Mouse (Mus musculus) lung, postnatal 0 days (tissue): Measurements from ENCODE around the gene Trappc4. TPM values are rescaled to one million over a fixed set of nuclear protein-coding genes. Genes with fewer than 3 reads are reported as not detected.

Source experiments
- ATAC-seq: fragments of 200-750 bp; cut with Nextera tagmentation; 2 replicates; pipeline ENCODE4 v1.8.0; 2017; ENCODE audit warnings: moderate library complexity
- DNase-seq: peaks from one replicate; pipeline ENCODE4 v3.0.0-alpha.2; 2016; ENCODE audit warnings: low spot score
- H3K27ac ChIP-seq: fragments of 300-500 bp; sonication (generic); 2 replicates; pipeline ENCODE4 v1.5.1; 2014; ENCODE audit warnings: antibody characterized with exemption, mild to moderate bottlenecking, low read length, mixed read lengths
- H3K27me3 ChIP-seq: fragments of 300-500 bp; sonication (generic); replicated peaks from 2 replicates; pipeline ENCODE4 v1.6.1; 2014; ENCODE audit warnings: low read length, mixed read lengths; ENCODE audit not compliant: insufficient read depth
- H3K36me3 ChIP-seq: fragments of 300-500 bp; sonication (generic); 2 replicates; pipeline ENCODE4 v1.6.1; 2014; ENCODE audit warnings: low read length, mixed read lengths; ENCODE audit not compliant: insufficient read depth
- H3K4me1 ChIP-seq: fragments of 300-500 bp; sonication (generic); 2 replicates; pipeline ENCODE4 v1.6.1; 2014; ENCODE audit warnings: antibody characterized with exemption, low read depth, low read length, mixed read lengths; ENCODE audit not compliant: insufficient read depth
- H3K4me2 ChIP-seq: fragments of 300-500 bp; sonication (generic); replicated peaks from 2 replicates; pipeline ENCODE4 v1.6.1; 2014; ENCODE audit warnings: low read depth, mild to moderate bottlenecking, low read length, moderate library complexity, mixed read lengths
- H3K4me3 ChIP-seq: fragments of 300-500 bp; sonication (generic); 2 replicates; pipeline ENCODE4 v1.5.1; 2014; ENCODE audit warnings: low read depth, low read length
- H3K9ac ChIP-seq: fragments of 300-500 bp; sonication (generic); replicated peaks from 2 replicates; pipeline ENCODE4 v1.6.1; 2014; ENCODE audit warnings: low read depth, mild to moderate bottlenecking
- H3K9me3 ChIP-seq: fragments of 300-500 bp; sonication (generic); 2 replicates; pipeline ENCODE4 v1.6.1; 2016; ENCODE audit warnings: low read length, mixed read lengths
- CTCF ChIP-seq: IDR thresholded peaks from 2 replicates; pipeline ENCODE4 v1.5.1; 2016; ENCODE audit warnings: antibody characterized with exemption, mild to moderate bottlenecking
- EP300 ChIP-seq: IDR thresholded peaks from 2 replicates; pipeline ENCODE4 v1.6.1; 2016; ENCODE audit warnings: antibody characterized with exemption, mild to moderate bottlenecking, control low read depth
- WGBS: fragments of 180-500 bp; shearing (Covaris S2); extraction: QIAGEN DNeasy Blood & Tissue Kit; methylation state at CpG from one replicate; pipeline ENCODE4 v1.1.7; 2014; 5-methylcytosine and 5-hydroxymethylcytosine counted together
- polyA plus RNA-seq: library from polyadenylated mRNA; unstranded; fragments of >200 nt; fragmentation: Nextera tagmentation; extraction: Ambion mirVana; gene quantifications from 2 replicates; pipeline ENCODE4 v1.2.1, GENCODE M21; 2015

Trappc4 gene
- polyA plus RNA-seq, 1 experiment from 2014 or later: 136 TPM

DNA sequence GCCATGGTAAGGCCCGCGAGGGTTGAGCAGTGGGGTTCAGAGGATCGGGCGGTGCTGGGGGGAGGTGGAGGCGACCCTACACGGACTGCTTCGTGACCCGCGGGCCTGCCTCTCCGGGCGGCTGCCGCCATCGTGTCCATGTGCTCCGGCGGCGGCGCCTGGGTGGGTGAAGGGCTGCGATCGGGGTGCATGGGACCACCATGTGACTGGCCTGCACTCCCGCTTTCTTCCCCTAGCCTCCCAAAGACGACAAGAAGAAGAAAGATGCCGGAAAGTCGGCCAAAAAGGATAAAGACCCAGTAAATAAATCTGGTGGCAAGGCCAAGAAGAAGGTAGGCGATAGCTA is 325 bp upstream of the Trappc4 start:
- Histone ChIP-seq H3K27me3 (no peaks in the 10 kb centered on the region), H3K9ac (peak overlapping the region; percentile 89), H3K9me3 (no peaks in the 10 kb centered on the region), H3K4me1 (peaks cover 3% of the 10 kb centered on the region; the same call in 1 of the 2 replicates), H3K36me3 (peaks cover 26% of the 10 kb centered on the region), H3K27ac (peak overlapping the region; percentile 90), H3K4me3 (peak overlapping the region; percentile 79), H3K4me2 (peak overlapping the region; percentile 56)
- TF ChIP-seq CTCF (no peak), EP300 (no peak)
- under 1% methylated on average over 24 of the region's 24 CpGs for WGBS
- peak; percentile 33; the same call in 1 of the 2 replicates for ATAC-seq
- no peak for DNase-seq

DNA sequence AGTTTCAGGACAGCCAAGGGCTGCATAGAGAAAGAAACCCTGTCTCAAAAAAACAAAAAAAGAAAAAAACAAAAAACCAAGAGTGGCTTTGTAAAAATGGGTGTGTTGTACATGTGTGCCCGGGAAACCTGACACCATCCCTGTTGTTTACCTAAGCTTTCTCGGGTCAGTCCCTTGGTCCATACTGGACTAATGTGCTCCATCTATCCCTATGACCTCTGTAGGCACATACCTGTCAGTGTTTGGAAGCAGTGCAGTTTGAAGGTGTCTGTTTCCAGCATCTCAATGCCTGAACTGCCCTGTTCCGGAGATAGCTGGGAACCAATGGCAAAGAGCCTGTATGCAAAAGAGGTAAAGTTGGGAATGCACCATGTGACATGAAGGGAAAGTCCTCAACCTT is 2.4 kb downstream of the Trappc4 start:
- DNase-seq (no peak), ATAC-seq (no peak)
- TF ChIP-seq EP300: no peak
- TF ChIP-seq CTCF: no peak
- H3K4me2 ChIP-seq: no peak overlapping the region
- no peak overlapping the region for H3K9ac ChIP-seq
- H3K27me3 ChIP-seq: no peaks in the 10 kb centered on the region
- H3K4me1 ChIP-seq: peaks cover 3% of the 10 kb centered on the region; the same call in 1 of the 2 replicates
- peaks cover 30% of the 10 kb centered on the region for H3K36me3 ChIP-seq
- no peaks in the 10 kb centered on the region for H3K9me3 ChIP-seq
- no peak overlapping the region for H3K4me3 ChIP-seq
- H3K27ac ChIP-seq: no peak overlapping the region
- WGBS: 52% methylated on average over 3 of the region's 3 CpGs

DNA sequence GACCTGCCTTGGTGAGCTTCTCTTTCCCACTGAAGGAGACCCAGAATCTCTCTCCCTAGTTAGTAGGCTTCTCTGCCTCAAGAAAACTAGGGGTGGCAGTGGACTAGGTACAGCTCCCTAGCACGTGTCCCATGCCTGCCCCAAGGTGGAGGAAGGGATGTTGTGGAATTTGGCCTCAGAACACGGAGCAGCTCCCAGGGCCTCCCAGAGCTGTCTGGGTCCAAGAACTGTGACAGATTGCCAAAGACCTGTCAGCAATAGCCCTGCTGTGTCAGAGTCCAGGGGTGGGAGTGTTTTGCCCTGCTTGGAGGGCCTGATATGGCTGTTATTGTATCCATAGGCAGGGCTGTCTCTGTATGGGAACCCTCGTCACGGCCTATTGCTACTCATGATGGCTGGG is 6.3 kb downstream of the Trappc4 start:
- H3K9ac ChIP-seq: no peak overlapping the region
- 87% methylated on average over 4 of the region's 4 CpGs for WGBS
- no peak overlapping the region for H3K4me2 ChIP-seq
- TF ChIP-seq CTCF (no peak), EP300 (no peak)
- H3K36me3 ChIP-seq: peaks cover 23% of the 10 kb centered on the region
- H3K27me3 ChIP-seq: no peaks in the 10 kb centered on the region
- H3K9me3 ChIP-seq: no peaks in the 10 kb centered on the region
- H3K4me3 ChIP-seq: no peak overlapping the region
- DNase-seq (no peak), ATAC-seq (no peak)
- 0 out of 2 replicates have a peak, but pooled peaks cover 5% of the 10 kb centered on the region for H3K4me1 ChIP-seq
- H3K27ac ChIP-seq: no peak overlapping the region

DNA sequence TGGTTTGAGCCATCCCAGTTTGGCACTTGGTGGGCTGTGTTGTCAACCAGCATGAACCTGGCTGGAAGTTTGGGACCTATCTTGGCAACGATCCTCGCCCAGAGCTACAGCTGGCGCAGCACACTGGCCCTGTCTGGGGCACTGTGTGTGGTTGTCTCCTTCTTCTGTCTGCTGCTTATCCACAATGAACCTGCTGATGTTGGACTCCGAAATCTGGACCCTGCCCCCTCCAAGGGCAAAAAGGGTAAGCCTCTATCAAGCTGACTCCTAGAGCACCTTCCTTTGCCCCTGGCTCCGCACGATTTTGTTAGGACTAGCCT is 7.6 kb downstream of the Trappc4 start:
- no peak for ATAC-seq
- no peak for DNase-seq
- WGBS: 88% methylated on average over 6 of the region's 6 CpGs
- 0 out of 2 replicates have a peak, but pooled peaks cover 6% of the 10 kb centered on the region for H3K4me1 ChIP-seq
- no peaks in the 10 kb centered on the region for H3K27me3 ChIP-seq
- peaks cover 23% of the 10 kb centered on the region for H3K36me3 ChIP-seq
- H3K9ac ChIP-seq: no peak overlapping the region
- H3K4me3 ChIP-seq: no peak overlapping the region
- no peak overlapping the region for H3K4me2 ChIP-seq
- H3K9me3 ChIP-seq: no peaks in the 10 kb centered on the region
- H3K27ac ChIP-seq: no peak overlapping the region
- TF ChIP-seq EP300: no peak

DNA sequence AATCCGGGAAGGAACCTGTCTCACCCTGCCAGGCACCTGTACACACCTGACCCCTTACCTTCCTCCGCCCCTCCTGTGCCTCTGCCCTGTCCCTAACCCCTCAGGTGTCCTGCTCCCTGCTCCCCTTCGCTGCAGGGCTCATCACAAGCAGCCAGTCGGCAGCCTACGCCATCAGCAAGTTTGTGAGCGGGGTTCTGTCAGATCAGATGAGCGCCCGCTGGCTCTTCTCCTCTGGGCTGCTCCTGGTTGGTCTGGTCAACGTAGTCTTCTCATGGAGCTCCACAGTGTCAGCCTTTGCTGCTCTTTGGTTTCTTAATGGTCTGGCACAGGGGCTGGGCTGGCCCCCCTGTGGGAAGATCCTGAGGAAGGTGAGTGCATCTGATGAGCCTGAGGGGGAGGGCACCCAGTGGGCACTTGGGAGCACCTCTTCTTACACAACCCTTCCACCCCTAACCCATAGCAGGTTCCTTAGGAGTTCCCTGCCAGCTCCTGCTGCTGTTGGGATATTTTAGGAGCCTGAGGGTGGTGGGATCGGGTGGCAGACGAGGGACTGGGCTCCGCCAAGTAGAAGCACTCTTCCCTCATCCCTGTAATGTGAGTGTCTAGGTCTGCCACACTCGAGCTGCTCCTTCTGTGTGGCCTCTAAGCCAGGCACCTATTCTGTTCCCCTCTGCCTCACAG is 8.1 kb downstream of the Trappc4 start:
- no peak for ATAC-seq
- Histone ChIP-seq H3K36me3 (peaks cover 23% of the 10 kb centered on the region), H3K27ac (no peak overlapping the region), H3K27me3 (no peaks in the 10 kb centered on the region), H3K9me3 (no peaks in the 10 kb centered on the region), H3K4me1 (0 out of 2 replicates have a peak, but pooled peaks cover 6% of the 10 kb centered on the region), H3K4me2 (no peak overlapping the region), H3K9ac (no peak overlapping the region), H3K4me3 (no peak overlapping the region)
- DNase-seq: no peak
- WGBS: 75% methylated on average over 13 of the region's 13 CpGs
- TF ChIP-seq CTCF (no peak), EP300 (no peak)

DNA sequence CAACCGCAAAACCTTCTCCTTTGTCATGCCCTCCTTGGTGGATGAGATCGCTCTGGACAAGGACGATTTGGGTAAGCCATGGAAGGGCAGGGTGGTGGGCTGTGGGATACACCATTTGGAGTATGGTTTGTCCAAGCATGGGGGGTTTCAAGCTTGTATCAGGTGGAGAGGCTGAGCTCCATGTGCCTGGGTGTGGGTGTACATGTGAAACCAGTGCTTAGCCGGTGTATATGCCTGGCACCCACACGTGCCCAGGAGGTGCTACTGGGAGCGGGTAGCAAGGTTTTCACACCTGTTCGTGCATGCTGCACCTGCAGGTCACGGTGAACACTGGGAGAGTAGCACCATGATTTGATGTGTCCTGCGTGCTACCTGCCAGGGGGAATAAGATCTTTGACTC is 8.8 kb downstream of the Trappc4 start:
- DNase-seq: no peak
- Histone ChIP-seq H3K4me1 (0 out of 2 replicates have a peak, but pooled peaks cover 6% of the 10 kb centered on the region), H3K9me3 (no peaks in the 10 kb centered on the region), H3K4me2 (no peak overlapping the region), H3K27me3 (no peaks in the 10 kb centered on the region), H3K9ac (no peak overlapping the region), H3K27ac (no peak overlapping the region), H3K36me3 (peaks cover 18% of the 10 kb centered on the region), H3K4me3 (no peak overlapping the region)
- ATAC-seq: no peak
- WGBS: 82% methylated on average over 9 of the region's 9 CpGs
- TF ChIP-seq CTCF: no peak
- TF ChIP-seq EP300: no peak

DNA sequence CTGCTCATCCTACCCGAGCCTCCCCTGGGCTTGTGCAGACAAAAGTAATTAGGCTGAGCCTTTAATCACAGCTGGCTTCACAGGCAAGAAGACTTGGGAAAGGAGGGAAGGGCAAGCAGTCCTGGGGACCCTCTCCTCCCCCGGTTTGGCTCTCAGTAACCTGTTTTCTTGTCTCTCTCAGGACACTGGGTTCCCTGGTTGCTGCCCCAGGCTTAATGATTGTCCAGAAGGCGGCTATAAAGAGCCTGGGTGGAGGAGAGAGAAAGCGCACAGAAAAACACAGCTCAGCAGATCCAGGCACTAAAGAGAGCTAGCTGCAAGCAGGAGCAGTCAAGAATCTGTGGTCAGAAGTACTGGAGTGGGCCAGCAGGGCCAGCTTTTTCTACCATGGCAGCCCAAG is 9.3 kb downstream of the Trappc4 start:
- Histone ChIP-seq H3K36me3 (peaks cover 14% of the 10 kb centered on the region), H3K9me3 (no peaks in the 10 kb centered on the region), H3K27ac (no peak overlapping the region), H3K4me2 (peak overlapping the region; percentile 85; the same call in 1 of the 2 replicates), H3K4me3 (no peak overlapping the region), H3K9ac (no peak overlapping the region), H3K4me1 (0 out of 2 replicates have a peak, but pooled peaks cover 6% of the 10 kb centered on the region), H3K27me3 (no peaks in the 10 kb centered on the region)
- ATAC-seq: no peak
- TF ChIP-seq CTCF (no peak), EP300 (no peak)
- DNase-seq: no peak
- WGBS: 31% methylated on average over 4 of the region's 4 CpGs
